Mouse (Mus musculus): ENCODE data around the gene Ccdc86.

Gene Ccdc86

GRCm38 (mm10) chr19:10949558-10949957 lies 492 bp upstream of the Ccdc86 start:
- DNase-seq (ENCODE audit: low read depth) = no peak

- peak; percentile 8 for DNase-seq (ENCODE audit: low read depth)
Measured at GRCm38 (mm10) chr19:10948416-10948815, 650 bp downstream of the Ccdc86 start.

GRCm38 (mm10) chr19:10947219-10947618 lies 1.8 kb downstream of the Ccdc86 start:
- peak; percentile 24 for DNase-seq (ENCODE audit: low read depth)

- no peak for DNase-seq (ENCODE audit: low read depth)
Measured at GRCm38 (mm10) chr19:10946506-10946905, 2.6 kb downstream of the Ccdc86 start.

GRCm38 (mm10) chr19:10943955-10944354 lies 5.1 kb downstream of the Ccdc86 start:
- peak; percentile 19 for DNase-seq (ENCODE audit: low read depth)

GRCm38 (mm10) chr19:10940801-10941457 lies 8.1 kb downstream of the Ccdc86 start:
- no peak for DNase-seq (ENCODE audit: low read depth)

- no peak for DNase-seq (ENCODE audit: low read depth)
Measured at GRCm38 (mm10) chr19:10940097-10940800, 8.8 kb downstream of the Ccdc86 start.

GRCm38 (mm10) chr19:10938771-10939170 lies 10.3 kb downstream of the Ccdc86 start:
- DNase-seq (ENCODE audit: low read depth) = no peak

- DNase-seq (ENCODE audit: low read depth) = no peak
Measured at GRCm38 (mm10) chr19:10937110-10937563, 11.9 kb downstream of the Ccdc86 start, which contains the start of gene Ptgdr2. Gene Ptgdr2, plus strand, starts transcription at chr19:10937160.

- DNase-seq (ENCODE audit: low read depth) = peak; percentile 9
Measured at GRCm38 (mm10) chr19:10936077-10936476, 13.0 kb downstream of the Ccdc86 start.

- DNase-seq (ENCODE audit: low read depth) = no peak
Measured at GRCm38 (mm10) chr19:10935029-10935428, 14.0 kb downstream of the Ccdc86 start.

GRCm38 (mm10) chr19:10930641-10931040 lies 18.4 kb downstream of the Ccdc86 start:
- DNase-seq (ENCODE audit: low read depth) = no peak

- DNase-seq (ENCODE audit: low read depth) = no peak
Measured at GRCm38 (mm10) chr19:10926666-10927065, 22.4 kb downstream of the Ccdc86 start.

- DNase-seq (ENCODE audit: low read depth) = no peak
Measured at GRCm38 (mm10) chr19:10926123-10926621, 22.9 kb downstream of the Ccdc86 start.

- no peak for DNase-seq (ENCODE audit: low read depth)
Measured at GRCm38 (mm10) chr19:10924220-10924619, 24.8 kb downstream of the Ccdc86 start.

GRCm38 (mm10) chr19:10921058-10921457 lies 28.0 kb downstream of the Ccdc86 start:
- DNase-seq (ENCODE audit: low read depth) = peak; percentile 23

GRCm38 (mm10) chr19:10920532-10920931 lies 28.5 kb downstream of the Ccdc86 start, which contains the start of gene Zp1:
Gene Zp1, minus strand, starts transcription at chr19:10920632.
- no peak for DNase-seq (ENCODE audit: low read depth)

GRCm38 (mm10) chr19:10918321-10918991 lies 30.6 kb downstream of the Ccdc86 start:
- DNase-seq (ENCODE audit: low read depth) = no peak

GRCm38 (mm10) chr19:10916506-10916905 lies 32.6 kb downstream of the Ccdc86 start:
- no peak for DNase-seq (ENCODE audit: low read depth)

GRCm38 (mm10) chr19:10914870-10915269 lies 34.2 kb downstream of the Ccdc86 start:
- no peak for DNase-seq (ENCODE audit: low read depth)

- no peak for DNase-seq (ENCODE audit: low read depth)
Measured at GRCm38 (mm10) chr19:10914291-10914690, 34.8 kb downstream of the Ccdc86 start.

GRCm38 (mm10) chr19:10909087-10909721 lies 39.9 kb downstream of the Ccdc86 start:
- DNase-seq (ENCODE audit: low read depth) = no peak

All from 416B (cell line).